Mouse (Mus musculus) heart, adult 2 months (tissue): Measurements from ENCODE around the gene Fcgrt. TPM values are rescaled to one million over a fixed set of nuclear protein-coding genes. Genes with fewer than 3 reads are reported as not detected.
A peak's percentile ranks its signal among the peaks of the same experiment; 100 is the strongest.
"Not testable (repeated sequence)": the region's sequence is repeated elsewhere in the genome, so short reads cannot be mapped to it uniquely, and the experiment has no call there.

Experiments used
- DNase-seq, 2 experiments: peaks; one replicate each; pipeline ENCODE4 v3.0.0; 2021
- H3K27ac ChIP-seq: fragments of 200-600 bp; 2 replicates; pipeline ENCODE4 v1.8.1; 2022
- H3K27me3 ChIP-seq: fragments of 200-500 bp; 2 replicates; pipeline ENCODE4 v1.6.1; 2012; ENCODE audit warnings: mild to moderate bottlenecking, low read length, inconsistent platforms, mixed read lengths; ENCODE audit not compliant: control insufficient read depth, insufficient read depth
- H3K36me3 ChIP-seq: fragments of 200-500 bp; 2 replicates; pipeline ENCODE4 v1.6.1; 2012; ENCODE audit warnings: low read length, inconsistent platforms; ENCODE audit not compliant: control insufficient read depth, insufficient read depth
- H3K4me1 ChIP-seq: fragments of 200-500 bp; 2 replicates; pipeline ENCODE4 v1.6.1; 2011; ENCODE audit warnings: low read length; ENCODE audit not compliant: control insufficient read depth, insufficient read depth
- H3K4me3 ChIP-seq: fragments of 200-600 bp; 2 replicates; pipeline ENCODE4 v1.8.1; 2022
- H3K79me2 ChIP-seq: fragments of 200-500 bp; replicated peaks from 2 replicates; pipeline ENCODE4 v1.6.1; 2012; ENCODE audit warnings: mild to moderate bottlenecking, inconsistent platforms, low read length, moderate library complexity, mixed read lengths; ENCODE audit not compliant: control insufficient read depth, insufficient read depth
- H3K9ac ChIP-seq: fragments of 200-500 bp; 2 replicates; pipeline ENCODE4 v1.6.1; 2012; ENCODE audit warnings: low read depth, mild to moderate bottlenecking, control low read depth, inconsistent platforms, low read length, mixed read lengths
- CTCF ChIP-seq: fragments of 200-600 bp; IDR thresholded peaks from 2 replicates; pipeline ENCODE4 v1.8.1; 2022; ENCODE audit warnings: antibody characterized with exemption, mild to moderate bottlenecking, moderate library complexity
- EP300 ChIP-seq: fragments of 200-500 bp; IDR thresholded peaks from 2 replicates; pipeline ENCODE4 v1.6.1; 2011; ENCODE audit warnings: low read depth, low read length, control low read depth; ENCODE audit not compliant: insufficient read depth
- POLR2A ChIP-seq: fragments of 200-500 bp; IDR thresholded peaks from 2 replicates; pipeline ENCODE4 v1.6.1; 2011; ENCODE audit warnings: mild to moderate bottlenecking, low read depth, low read length, control low read depth; ENCODE audit not compliant: insufficient read depth
- WGBS: fragments of 180-500 bp; shearing (Covaris S2); methylation state at CpG from one replicate; pipeline ENCODE4 v1.1.7; 2018; 5-methylcytosine and 5-hydroxymethylcytosine counted together
- intact Hi-C: fragments of 180-260 bp; cut with DNase I; formaldehyde crosslinking; loops from one replicate; pipeline ENCODE4 v1.15.1; 2025
- polyA plus RNA-seq: library from polyadenylated mRNA; depleted of rRNA; stranded (reverse); fragments of >200 nt; gene quantifications from 2 replicates; pipeline ENCODE4 v1.2.3, GENCODE M21; 2012
- total RNA-seq, 2 experiments: library from RNA; stranded (reverse); gene quantifications; 2 replicates each; pipeline ENCODE4 v1.2.3; 2021

Gene Fcgrt
- total and polyA plus RNA-seq, 3 experiments: 60.3 to 82.8 (median 67.5) TPM

GRCm38 (mm10) chr7:45128624-45129246 lies 25.1 kb upstream of the Fcgrt start, which contains the start of gene Rpl13a:
Rpl13a (minus strand) TSS chr7:45128761.
- Histone ChIP-seq H3K27ac (peak within 1 kb of the TSS; percentile 97), H3K4me1 (peaks cover 3% of the 10 kb centered on the region; the same call in 1 of the 2 replicates), H3K4me3 (peak within 1 kb of the TSS; percentile 92), H3K27me3 (no peaks in the 10 kb centered on the region), H3K79me2 (no peaks in the 10 kb centered on the region; the same call in 1 of the 2 replicates), H3K9ac (peak within 1 kb of the TSS; percentile 95), H3K36me3 (peaks cover 7% of the 10 kb centered on the region)
- whole genome bisulfite sequencing: under 1% methylated on average over 48 of the region's 48 CpGs
- TF ChIP-seq CTCF (peak; percentile 91), EP300 (peak; percentile 80), POLR2A (peak; percentile 95)
- DNase-seq: peak; percentile 98 to 99
- intact Hi-C loops: loop anchor here (1.0 kb wide), 1 partner anchor 26 kb away; the partner anchor contains the start of genes Aldh16a1 and Pih1d1

- Histone ChIP-seq H3K27me3 (no peaks in the 10 kb centered on the region), H3K27ac (peak overlapping the region; percentile 97), H3K4me3 (peak overlapping the region; percentile 92), H3K4me1 (peaks cover 5% of the 10 kb centered on the region), H3K36me3 (peaks cover 10% of the 10 kb centered on the region), H3K79me2 (no peaks in the 10 kb centered on the region; the same call in 1 of the 2 replicates), H3K9ac (peak overlapping the region; percentile 95)
- no peak for DNase-seq
- no peak for TF ChIP-seq EP300
- no peak for TF ChIP-seq POLR2A
- TF ChIP-seq CTCF: no peak
- intact Hi-C loops: no loop called here
- WGBS: under 1% methylated on average over 6 of the region's 6 CpGs
Measured at GRCm38 (mm10) chr7:45127700-45128224, 24.1 kb upstream of the Fcgrt start.

GRCm38 (mm10) chr7:45126844-45127699 lies 23.4 kb upstream of the Fcgrt start:
- Histone ChIP-seq H3K9ac (peak overlapping the region; percentile 95; the same call in 1 of the 2 replicates), H3K36me3 (peaks cover 15% of the 10 kb centered on the region), H3K4me1 (peaks cover 9% of the 10 kb centered on the region), H3K4me3 (peak overlapping the region; percentile 92), H3K27me3 (no peaks in the 10 kb centered on the region), H3K79me2 (no peaks in the 10 kb centered on the region; the same call in 1 of the 2 replicates), H3K27ac (peak overlapping the region; percentile 97; the same call in 1 of the 2 replicates)
- TF ChIP-seq EP300 (no peak), CTCF (peak; percentile 34), POLR2A (no peak)
- intact Hi-C loops: no loop called here
- 25% methylated on average over 21 of the region's 21 CpGs for WGBS
- DNase-seq: no peak

- peaks cover 17% of the 10 kb centered on the region for H3K36me3 ChIP-seq
- no peaks in the 10 kb centered on the region for H3K27me3 ChIP-seq
- no peak overlapping the region for H3K9ac ChIP-seq
- no peaks in the 10 kb centered on the region; the same call in 1 of the 2 replicates for H3K79me2 ChIP-seq
- DNase-seq: no peak
- TF ChIP-seq POLR2A (no peak), CTCF (no peak), EP300 (no peak)
- WGBS: 75% methylated on average over 17 of the region's 17 CpGs
- H3K27ac ChIP-seq: no peak overlapping the region
- no peak overlapping the region for H3K4me3 ChIP-seq
- intact Hi-C loops: no loop called here
- peaks cover 12% of the 10 kb centered on the region for H3K4me1 ChIP-seq
Measured at GRCm38 (mm10) chr7:45126147-45126843, 22.6 kb upstream of the Fcgrt start.

GRCm38 (mm10) chr7:45125649-45126048 lies 22.0 kb upstream of the Fcgrt start:
- H3K79me2 ChIP-seq, DNase-seq, H3K27me3 ChIP-seq, H3K27ac ChIP-seq, intact Hi-C loops, H3K9ac ChIP-seq, H3K4me3 ChIP-seq: not testable (repeated sequence)
- WGBS: 86% methylated on average over 5 of the region's 5 CpGs
- peaks cover 17% of the 10 kb centered on the region for H3K36me3 ChIP-seq
- H3K4me1 ChIP-seq: peaks cover 15% of the 10 kb centered on the region
